Mouse (Mus musculus): ENCODE results near the gene Gm21861. TPM values are rescaled to one million over a fixed set of nuclear protein-coding genes. Genes with fewer than 3 reads are reported as not detected.

The Gm21861 gene
- not detected for total RNA-seq (2023)

DNA sequence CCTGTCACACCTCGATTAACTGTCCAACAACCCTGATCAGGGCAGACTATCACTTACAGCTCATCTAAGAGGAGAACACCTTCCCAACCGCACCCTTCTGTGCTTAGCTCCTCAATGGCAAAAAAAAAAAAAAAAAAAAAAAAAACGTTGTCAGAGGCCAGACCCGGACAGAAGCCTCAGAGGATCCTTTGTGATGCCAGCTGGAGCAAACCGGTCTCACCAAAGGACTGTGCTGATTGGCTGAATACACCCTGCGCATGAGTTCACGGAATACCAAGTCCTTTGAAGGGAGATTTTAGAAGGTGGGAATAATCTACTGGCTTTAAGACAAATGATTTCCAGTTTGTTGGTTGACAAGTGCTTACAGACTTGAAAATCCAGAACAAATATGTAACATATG lies at the start of gene Gm21861:
Gm21861 (minus strand) TSS at position 101 of the 400 bp plus-strand sequence.

